Mouse (Mus musculus) thymus, adult 18-20 months (tissue): Measurements from ENCODE around the gene Snai3.

Experiments used
- DNase-seq, 2 experiments: peaks; one replicate each; pipeline ENCODE4 v3.0.0; 2022; ENCODE audit warnings: mixed read lengths in 2 of 2

Snai3 gene

DNA sequence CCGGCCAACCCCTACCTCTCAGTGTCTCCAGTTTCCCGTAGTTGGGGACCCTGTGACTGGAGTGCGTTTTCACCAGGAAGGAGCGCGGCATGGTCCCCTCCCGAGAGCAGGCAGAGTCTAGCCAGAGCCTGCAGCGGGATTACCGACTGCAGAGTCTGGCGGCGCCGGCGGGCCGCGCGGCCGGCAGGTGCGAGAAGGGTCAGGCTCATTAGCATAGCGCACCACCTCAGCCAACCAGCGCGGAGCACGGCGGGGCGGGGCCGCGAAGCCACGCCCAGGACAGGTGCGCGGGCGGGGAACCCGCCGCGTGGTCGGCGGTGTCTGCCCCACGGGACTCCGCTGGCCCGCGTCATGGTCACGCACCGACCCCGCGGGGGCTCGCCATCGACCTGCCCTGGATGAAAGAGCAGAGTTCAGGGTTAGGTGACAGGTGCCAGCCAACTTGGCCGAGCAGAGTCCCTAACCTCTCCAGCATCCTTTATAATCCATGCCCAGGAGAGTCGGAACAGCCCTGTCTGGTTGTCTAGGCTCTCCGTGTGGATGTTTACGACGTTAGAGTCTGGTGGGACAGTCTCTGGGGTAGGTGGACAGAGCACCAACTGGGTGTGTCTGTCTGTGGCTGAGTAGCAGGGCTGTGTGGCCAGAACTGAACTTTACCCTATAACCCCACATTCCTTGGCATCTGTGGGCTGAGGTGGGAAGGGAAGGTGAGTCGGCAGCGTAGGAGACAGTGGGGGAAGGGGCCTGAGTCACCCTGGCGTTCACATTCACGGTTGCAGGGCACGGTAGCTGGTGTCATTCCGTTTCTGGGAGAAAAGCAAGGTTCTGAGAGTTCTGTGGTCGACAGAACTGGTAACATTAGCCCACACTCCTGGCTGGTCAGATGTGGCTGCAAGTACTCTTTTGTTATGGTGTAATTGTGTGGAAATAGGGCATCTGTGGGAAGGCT lies at the start of gene Snai3:
Snai3 (minus strand) TSS at position 210 of the 949 bp plus-strand sequence.
- peak; percentile 71 to 77 for DNase-seq

DNA sequence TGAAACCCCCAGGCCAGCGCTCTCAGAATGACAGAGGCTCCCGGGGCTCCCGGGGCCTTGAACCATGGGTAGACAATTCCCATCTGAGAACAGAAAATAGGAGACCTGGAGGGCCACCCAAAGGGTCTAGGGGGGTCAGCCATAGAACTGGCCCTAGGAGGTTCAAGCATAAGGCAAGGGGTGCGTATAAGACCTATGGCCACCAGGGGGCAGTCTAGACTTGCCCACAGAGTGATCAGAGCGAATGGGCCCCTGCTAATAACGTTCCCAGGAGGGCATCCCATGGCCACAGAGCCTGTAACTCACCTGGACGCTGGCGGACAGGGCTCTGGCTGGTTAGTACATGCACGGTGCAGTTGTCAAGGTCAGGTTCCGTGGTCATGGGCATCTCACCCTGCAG lies 40.3 kb upstream of the Snai3 start:
- peak; percentile 41 to 42 for DNase-seq

- no peak for DNase-seq
Measured at GRCm38 (mm10) chr8:122497912-122498311, 37.4 kb upstream of the Snai3 start.

DNA sequence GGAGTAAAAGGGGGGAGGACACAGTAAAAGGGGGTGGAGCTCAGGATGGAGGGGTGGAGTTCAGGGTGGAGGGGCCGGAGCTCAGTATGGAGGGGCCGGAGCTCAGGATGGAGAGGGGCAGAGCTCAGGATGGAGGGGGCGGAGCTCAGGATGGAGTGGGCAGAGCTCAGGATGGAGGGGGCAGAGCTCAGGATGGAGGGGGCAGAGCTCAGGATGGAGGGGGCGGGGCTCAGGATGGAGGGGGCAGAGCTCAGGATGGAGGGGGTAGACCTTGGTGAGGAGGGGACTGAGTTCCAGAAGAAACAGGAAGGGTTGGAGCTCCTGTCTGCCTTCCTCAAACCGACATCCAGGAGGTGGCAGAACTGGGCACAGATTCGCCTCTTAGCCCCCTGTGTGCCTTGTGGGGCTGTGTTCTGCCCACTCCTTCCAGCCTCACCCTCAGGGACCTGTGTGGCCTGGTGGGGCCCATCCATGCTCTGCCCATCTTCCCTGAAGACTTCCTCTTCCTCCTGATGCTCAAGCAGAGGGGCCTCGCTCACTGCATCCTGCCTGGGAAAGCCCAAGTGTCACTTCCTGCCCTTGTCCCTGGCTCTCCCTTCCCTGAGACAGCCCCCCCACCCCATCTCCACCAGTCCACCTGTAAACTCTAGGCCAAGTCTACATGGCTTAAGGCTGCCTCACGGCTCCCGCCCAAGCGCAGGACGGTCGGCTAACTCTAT lies 36.6 kb upstream of the Snai3 start:
- no peak for DNase-seq

GRCm38 (mm10) chr8:122488387-122488786 lies 27.9 kb upstream of the Snai3 start:
- DNase-seq: no peak

DNA sequence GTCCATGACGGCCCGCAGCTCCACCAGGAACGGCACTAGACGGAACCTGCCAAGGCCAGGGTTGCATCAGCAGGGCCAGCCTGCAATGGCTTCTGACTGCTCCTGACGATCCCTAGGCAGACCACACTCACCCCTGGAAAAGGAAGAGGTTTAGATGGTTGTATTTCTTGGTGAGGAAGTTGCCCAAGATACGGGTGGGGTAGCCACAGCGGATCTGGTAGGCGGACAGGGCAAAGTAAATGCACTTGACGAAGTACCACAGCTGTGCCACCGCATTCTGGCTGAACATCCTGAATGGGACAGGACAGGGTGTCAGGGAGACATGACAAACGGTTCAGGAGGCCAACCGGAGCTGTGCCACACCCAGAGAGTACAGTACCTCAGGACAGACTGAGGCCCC lies 24.3 kb upstream of the Snai3 start:
- DNase-seq: no peak

DNA sequence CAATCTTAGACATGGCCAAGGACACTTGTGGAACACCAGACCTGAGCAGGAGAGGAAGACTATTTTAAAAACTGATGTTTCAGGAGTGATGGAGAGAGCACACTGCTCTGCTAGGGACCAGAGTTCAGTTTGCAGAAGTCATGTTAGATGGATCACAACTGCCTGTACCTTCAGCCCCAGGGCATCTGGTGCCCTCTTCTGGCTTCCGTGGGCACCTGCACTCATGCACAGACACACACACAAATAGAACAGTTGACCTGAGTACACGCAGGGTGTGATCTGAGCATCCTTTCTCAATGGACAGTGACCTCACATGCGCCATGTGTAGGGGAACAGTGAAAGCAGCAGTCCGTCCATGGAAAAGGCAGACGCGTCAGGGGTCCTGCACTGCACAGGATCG lies 23.3 kb upstream of the Snai3 start:
- no peak for DNase-seq

GRCm38 (mm10) chr8:122482448-122482847 lies 21.9 kb upstream of the Snai3 start:
- DNase-seq: no peak

DNA sequence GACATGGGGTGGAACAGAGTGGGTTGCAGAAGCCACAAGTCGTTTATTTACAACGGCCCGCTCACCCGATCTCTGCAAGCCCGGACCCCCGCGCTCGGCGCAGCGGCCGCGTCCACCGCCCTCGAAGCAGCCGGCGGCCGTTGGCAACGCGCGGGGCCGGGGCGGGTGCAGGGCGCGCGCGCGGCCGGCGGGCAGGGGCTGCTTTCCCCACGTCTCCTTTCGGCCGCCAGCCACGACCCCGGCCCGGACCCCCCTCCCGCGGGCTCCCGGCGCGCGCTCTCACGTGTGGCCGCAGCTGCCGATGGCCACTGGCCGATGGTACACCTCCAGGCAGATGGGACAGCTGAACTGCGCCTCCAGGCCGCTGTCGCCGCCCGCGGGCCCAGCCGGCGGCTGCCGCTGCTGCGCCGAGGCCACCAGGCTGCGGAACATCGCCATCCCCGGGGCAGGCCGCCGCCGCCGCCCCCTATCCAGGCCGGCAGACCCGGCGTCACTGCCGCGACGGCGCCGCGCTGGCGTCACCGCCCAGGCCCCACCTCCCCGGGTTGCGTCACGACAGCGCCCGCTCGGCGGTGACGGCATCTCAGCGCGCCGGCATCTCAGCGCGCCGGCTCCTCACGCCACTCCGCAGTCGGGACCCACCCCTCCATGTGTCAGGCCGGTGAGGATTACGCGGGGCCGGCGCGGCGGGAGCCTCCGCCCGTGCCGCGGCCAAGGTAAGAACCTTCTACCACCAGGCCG lies 15.2 kb upstream of the Snai3 start, which contains the start of the genes Rnf166 and Ctu2:
Rnf166 (minus strand) TSS at position 485 of the 741 bp plus-strand sequence.
Ctu2 (plus strand) TSS at position 564 of the 741 bp plus-strand sequence.
- peak; percentile 80 to 82 for DNase-seq

DNA sequence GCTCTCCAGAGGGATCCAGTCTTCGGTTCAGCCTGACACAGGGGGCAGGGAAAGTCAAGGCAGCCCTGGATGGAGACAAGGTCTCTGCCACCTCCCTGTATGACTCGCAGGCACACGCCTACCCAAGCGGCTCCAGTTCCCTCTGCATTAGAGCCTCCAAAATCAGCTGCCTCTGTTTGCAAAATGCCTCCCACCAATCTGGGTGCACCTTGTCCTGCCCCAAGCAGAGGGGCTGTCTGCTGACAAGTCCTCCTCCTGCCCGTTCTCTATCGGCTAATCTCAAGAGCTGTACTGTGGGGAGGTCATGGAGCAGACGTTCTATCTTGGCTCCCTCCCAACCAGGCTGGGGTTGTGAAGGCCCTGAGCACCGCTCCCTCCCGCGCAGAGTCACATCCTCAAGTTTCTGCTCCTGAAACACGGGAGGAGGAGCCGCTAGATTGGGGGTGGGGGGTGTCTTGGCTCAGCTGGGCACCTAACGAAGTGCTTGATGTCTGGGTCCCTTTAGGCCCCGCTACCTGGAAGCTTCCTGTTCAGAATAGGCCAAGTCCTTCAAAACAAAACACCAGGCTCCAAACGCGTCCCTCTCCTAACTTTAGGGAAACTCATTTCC lies 14.5 kb upstream of the Snai3 start:
- peak in 1 of 2 experiments; percentile 58 for DNase-seq

- DNase-seq: peak; percentile 73 to 87
Measured at GRCm38 (mm10) chr8:122473911-122474421, 13.4 kb upstream of the Snai3 start.

DNA sequence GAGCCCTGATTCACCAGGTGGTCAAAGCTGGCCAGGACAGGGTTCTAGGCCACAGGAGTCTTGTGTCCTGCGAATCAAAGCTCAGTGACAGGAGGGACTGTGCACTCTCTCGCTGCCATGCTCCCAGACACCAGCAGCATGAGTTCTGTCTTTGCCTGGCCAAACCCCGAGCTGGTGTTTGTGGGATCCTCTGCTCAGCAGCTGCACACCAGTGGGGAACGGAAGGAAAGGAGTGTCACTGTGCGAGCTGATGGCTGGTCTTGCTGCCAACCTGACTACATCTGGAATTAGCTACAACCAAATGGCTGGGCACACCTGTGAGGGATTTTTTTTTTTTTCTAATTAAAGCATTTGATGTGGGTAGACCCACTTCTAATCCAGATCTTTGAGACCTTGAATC lies 10.2 kb upstream of the Snai3 start:
- DNase-seq: peak; percentile 59 to 70

- peak; percentile 87 to 92 for DNase-seq
Measured at GRCm38 (mm10) chr8:122469965-122470364, 9.4 kb upstream of the Snai3 start.

GRCm38 (mm10) chr8:122469407-122469806 lies 8.9 kb upstream of the Snai3 start:
- DNase-seq: no peak

- peak; percentile 46 to 58 for DNase-seq
Measured at GRCm38 (mm10) chr8:122467816-122468215, 7.3 kb upstream of the Snai3 start.

GRCm38 (mm10) chr8:122464985-122465384 lies 4.5 kb upstream of the Snai3 start:
- DNase-seq: no peak

DNA sequence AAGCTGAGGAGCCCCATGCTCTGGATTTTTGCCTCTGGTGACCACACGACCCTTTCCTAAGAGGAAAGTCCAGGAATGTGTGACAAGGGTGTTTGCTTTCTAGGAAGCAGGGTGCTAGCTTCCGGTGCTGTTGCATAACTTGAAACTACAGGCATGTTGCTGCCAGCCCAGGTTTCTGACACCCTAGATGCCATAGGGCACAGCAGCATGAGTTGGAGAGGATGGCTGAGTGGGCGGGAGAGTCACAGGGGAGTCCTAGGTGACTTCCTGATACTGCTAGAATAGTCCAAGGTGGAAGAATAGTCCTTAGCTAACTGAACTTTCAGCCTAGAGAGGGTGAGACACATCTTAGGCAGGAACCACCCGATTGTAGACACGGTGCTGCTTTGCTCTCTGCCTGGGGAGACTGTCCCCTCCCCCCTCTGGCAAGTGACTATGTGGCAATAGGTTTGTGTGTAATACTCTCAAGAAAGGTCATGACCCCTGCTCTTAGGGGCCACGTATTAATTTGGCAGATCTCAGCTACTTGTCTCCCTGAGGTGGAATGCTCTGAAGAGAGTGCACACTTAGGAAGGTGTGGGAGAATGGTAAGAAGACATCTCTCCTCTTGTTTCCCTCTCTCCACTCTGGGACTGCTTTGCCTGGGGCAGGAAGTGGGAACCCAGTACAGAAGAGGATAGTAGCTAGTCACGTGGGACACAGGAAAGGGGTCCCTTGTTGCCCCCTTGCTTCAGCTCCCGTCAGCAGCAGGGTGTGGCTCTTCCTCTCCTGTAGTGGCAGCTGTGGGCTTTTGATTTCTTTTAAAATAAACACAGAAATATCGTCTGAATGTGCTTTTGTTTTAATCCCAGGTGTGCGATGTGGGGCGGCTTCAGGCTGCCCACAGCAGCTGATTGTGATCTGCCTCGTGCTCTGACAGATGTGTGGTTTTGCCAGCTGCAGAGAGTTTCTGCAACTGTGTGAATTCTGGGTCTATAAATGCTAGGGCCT lies 3.4 kb upstream of the Snai3 start:
- DNase-seq: peak; percentile 49 to 72

DNA sequence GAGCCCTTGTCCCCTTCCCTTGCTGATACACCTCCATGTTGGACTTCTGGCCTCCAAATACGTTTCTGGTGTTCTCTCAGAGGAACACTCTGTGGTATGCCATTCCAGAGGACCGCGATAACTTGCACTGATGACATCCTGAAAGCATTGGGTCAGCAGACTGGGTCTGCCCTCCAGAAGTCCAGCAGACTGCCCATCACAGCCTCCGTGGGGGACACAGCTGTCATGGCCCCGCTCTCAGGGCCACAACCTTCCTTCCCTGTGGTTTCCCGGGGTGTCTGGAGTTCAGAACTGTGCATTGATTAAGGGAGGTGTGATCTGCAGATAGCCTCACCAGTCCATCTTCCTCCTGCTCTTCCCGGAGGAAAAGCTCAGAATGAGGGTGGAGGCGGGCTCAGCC lies 2.0 kb upstream of the Snai3 start:
- DNase-seq: no peak

DNA sequence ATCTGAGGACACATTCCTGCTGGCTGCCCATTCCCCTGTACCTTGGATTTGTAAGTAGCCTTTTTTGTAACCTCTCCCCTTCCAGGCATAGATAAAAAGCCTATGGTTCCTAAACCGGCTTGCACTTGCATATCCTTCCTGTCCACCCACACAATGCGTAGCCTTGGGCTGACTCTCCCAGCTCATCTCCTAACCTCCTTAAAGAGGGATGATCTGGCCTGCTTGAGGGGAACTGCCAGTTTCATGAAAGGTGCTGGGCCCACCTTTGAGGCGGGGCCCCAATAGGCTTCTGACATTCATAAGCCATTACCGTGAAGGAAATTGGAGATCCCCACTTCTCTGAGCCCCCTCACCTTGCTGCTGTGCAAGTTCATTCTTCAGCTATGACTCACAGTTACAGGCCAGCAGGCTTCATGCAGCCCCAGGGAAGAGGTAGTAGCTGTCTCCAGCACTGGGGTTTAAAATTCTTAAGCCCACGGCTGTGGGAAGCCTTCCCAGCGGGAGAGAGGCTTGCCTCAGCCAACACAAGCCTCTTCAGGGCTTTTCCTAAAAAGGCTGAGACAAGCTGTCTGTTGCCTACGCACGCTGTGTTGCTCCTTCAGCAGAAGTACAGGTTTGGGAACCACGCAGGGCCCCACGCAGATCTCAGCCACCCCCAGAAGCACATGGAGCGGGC lies 1.1 kb upstream of the Snai3 start:
- no peak for DNase-seq

GRCm38 (mm10) chr8:122459990-122460389 lies 543 bp downstream of the Snai3 start:
- DNase-seq: peak in 1 of 2 experiments; percentile 58
